Mouse (Mus musculus): ENCODE measurements at regions not wholly inside any gene's neighbourhood (a gene's known extent, or its start where the extent isn't known, plus 50 kb on each side); places are given as distances from the start of the nearest gene placed in this dataset.

GRCm38 (mm10) chr2:116331801-116332200 lies 266.2 kb upstream of the Meis2 start:
- TF ChIP-seq CTCF (IDR thresholded peaks at IDR 0.05) (no peak), EP300 (IDR thresholded peaks at IDR 0.05) (no peak)
